Mouse (Mus musculus): Measurements from ENCODE around the gene Art4. TPM values are rescaled to one million over a fixed set of nuclear protein-coding genes. Genes with fewer than 3 reads are reported as not detected.

Gene Art4
- total RNA-seq, 2 experiments from 2014 or later, result not detected

GRCm38 (mm10) chr6:136827881-136828561 lies 29.5 kb downstream of the Art4 start, which contains the start of gene Wbp11:
TSS of gene Wbp11 (minus strand) at chr6:136828233.
- DNase-seq (ENCODE audit: low spot score in 2 of 2), result peak; percentile 95 to 97

- DNase-seq (ENCODE audit: low spot score in 2 of 2), result no peak
Observed at GRCm38 (mm10) chr6:136827516-136827880, 30.0 kb downstream of the Art4 start, which contains the start of gene BC049715. TSS of gene BC049715 (plus strand) at chr6:136827626.

DNA sequence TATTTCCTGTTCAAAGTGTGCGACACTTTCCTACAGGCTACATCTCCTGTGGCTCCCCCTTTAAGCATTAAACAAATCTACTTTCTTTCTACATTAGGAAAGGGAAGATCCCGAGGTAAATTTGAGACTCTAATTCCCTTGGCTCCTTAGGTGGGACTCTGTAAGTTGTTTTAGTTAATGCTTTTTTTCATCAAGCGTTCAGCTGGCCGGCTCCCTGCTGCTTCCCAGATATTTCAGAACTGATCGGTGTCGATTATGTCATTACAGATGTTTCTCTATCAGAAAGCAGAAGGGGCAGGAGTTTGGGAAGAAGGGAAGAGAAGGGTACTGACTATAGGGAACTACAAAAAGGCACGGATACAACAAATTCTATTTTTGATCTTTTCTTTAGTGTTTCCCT lies 30.4 kb downstream of the Art4 start:
- no peak for DNase-seq (ENCODE audit: low spot score in 2 of 2)

DNA sequence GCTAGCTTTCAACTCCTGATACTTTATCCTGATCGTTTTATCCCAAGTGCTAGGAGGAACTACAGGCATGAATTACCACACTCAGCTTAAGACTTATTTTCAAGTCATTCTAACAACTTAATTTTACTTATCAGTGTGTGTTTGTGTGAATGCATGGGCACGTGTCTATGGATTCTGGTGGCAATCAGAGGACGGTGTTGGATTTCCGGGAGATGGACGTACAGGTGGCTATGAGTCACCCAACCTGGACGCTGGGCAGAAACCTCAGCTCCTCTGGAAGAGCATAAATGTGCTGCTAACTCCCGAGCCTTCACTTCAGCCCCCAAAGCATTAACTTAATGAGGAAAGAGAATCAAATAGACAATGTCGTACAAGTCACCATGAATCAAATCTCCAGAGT lies 32.5 kb downstream of the Art4 start:
- no peak for DNase-seq (ENCODE audit: low spot score in 2 of 2)

- DNase-seq (ENCODE audit: low spot score in 2 of 2), result no peak
Observed at GRCm38 (mm10) chr6:136821086-136821485, 36.4 kb downstream of the Art4 start.

DNA sequence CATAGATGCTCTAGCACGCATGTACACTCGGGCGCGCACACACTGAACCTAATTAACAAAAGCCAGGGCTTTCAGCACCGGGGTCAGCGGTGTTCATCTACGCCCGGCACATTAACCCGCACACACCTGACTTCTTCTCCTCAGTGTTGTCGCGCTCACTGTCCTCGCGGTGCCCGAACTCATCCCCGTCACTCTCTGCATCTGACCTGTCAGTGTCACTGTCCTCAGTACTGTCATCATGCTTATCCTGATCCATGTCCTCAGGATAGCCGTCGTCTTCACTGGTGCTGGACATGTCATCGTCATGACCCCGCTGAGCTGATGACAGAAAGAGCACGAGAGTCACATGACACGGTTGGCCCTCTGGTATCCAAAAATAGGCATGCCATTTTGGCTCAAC lies 37.2 kb downstream of the Art4 start:
- DNase-seq (ENCODE audit: low spot score in 2 of 2), result no peak

DNA sequence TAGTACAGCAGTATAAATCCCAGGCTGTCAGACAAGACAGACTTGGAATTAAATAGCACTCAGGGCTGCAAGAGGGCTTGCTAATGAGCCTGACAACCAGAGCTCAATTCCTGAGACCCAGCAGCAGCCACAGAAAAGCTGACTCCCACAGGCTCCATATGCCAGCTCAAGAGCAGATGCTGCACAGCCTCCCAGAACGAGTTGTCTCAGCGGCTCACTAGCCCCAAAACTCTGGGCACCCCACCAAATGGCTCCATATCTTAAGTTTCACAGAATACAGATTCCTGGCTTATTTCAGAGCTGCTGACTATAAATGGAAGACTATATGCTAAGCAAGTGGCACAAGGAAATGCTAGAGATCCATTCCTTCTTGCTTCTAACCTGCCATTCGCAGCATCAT lies 40.0 kb downstream of the Art4 start:
- peak; percentile 88 to 89 for DNase-seq (ENCODE audit: low spot score in 2 of 2)

GRCm38 (mm10) chr6:136816826-136817225 lies 40.7 kb downstream of the Art4 start:
- no peak for DNase-seq (ENCODE audit: low spot score in 2 of 2)

DNA sequence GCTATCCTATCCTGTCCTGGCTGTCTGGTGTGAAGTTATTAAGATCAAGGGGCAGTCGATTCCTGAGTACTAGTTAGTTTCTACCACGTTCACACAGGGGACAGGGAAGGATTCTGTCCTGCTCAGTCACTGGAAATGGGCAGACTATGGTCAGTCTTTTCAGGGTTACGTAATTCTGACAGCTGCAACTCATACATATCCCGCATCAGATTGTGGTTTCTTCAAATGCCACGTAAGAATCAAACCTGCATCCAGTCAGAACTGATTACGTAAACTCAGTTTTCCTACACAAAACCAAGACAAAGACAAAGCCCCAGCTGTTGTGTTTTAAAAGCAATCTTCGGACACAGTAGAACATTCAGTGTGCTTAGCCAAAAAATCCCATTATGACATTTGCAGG lies 42.2 kb downstream of the Art4 start:
- DNase-seq (ENCODE audit: low spot score in 2 of 2), result no peak

DNA sequence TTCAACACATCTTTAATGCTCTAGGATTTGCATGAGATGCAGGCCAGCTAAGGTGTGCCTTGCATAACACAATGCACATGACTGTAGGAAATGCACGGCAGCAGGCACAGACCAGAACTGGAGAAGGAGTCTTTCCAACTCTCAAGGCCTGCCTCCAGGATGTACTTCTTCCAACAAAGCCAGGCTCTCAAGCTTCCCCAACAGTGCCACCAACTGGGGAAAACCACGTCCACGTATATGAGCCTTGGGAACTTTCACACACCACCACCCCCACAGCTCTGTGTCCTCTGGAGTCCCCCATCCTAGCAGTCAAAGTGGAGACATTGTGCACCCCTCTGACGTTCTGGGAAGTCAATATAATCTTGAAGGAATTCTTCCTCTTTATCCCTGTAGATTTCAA lies 44.4 kb downstream of the Art4 start:
- DNase-seq (ENCODE audit: low spot score in 2 of 2), result peak in 1 of 2 experiments; percentile 38

DNA sequence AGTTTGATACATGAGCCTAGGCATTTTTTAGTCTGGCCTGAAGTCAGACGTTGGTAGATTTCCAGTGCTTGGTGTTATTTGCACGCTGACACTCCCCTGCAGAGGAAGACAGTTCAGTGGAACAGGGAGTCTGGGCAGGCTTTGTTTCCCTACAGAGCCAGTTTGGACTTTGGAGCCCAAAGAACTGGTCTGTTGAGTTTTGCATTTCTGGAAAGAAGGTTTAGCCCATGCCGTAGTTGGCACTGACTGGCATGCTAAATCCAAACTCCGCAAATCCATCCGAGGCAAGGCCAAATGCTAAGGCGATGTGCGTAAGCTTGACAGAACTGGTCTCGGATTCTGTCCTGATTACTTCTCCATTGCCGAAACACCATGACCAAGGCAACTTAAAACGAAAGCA lies 46.3 kb downstream of the Art4 start:
- no peak for DNase-seq (ENCODE audit: low spot score in 2 of 2)

GRCm38 (mm10) chr6:136809673-136810072 lies 47.9 kb downstream of the Art4 start:
- no peak for DNase-seq (ENCODE audit: low spot score in 2 of 2)

DNA sequence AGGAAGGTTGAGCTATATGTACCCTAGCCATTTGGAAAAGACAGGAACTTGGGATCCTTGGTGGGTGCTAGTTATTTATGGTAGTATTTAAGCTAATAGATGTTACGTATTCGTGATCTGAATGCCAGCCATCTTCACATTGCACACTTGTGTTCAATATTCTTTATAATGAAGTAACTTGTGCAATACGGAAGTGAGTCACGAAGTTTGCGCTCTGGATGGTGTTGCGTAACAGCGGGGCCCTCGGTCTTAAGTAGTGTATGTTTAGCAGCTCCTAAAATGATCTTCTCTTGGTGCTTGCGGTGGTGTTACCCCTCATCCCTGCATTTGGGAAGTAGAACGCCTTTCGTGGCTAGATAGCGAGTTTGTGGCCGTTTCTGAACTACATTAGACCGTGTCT lies 48.5 kb downstream of the Art4 start:
- DNase-seq (ENCODE audit: low spot score in 2 of 2), result no peak

- DNase-seq (ENCODE audit: low spot score in 2 of 2), result peak; percentile 45 to 57
Observed at GRCm38 (mm10) chr6:136808631-136809046, 48.9 kb downstream of the Art4 start.

GRCm38 (mm10) chr6:136808014-136808417 lies 49.5 kb downstream of the Art4 start, which contains the start of gene H2afj:
TSS of gene H2afj (plus strand) at chr6:136808244.
- DNase-seq (ENCODE audit: low spot score in 2 of 2), result peak; percentile 97 to 98

DNA sequence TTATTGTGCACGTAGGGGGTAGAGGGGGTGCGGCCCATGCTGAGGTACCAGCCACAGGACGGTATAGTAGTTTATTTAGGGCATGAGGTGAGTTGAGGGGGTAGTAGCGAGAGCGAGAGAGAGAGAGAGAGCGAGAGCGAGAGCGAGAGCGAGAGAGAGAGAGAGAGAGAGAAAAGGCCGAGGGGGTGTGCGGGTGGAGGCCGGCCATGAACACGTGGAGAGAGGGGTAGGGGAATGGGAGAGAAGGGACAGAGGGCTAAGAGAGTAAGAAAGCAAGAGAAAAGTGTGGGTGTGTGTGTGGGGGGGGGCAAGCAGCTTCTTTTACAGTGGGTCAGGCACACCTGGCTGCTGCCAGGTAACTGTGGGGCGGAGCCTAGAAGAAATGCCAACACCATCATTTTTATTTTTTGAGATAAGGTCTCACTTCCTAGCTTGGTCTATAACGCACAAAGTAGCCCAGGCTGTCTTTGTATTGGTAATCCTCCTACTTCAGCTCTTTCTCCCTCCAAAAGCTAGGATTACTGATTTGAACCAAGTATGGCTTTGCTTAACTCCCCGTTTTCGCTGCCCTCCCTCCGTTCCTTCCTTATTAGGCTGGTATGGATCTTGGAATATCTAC lies 50.0 kb downstream of the Art4 start:
- no peak for DNase-seq (ENCODE audit: low spot score in 2 of 2)

GRCm38 (mm10) chr6:136806819-136807218 lies 50.7 kb downstream of the Art4 start:
- DNase-seq (ENCODE audit: low spot score in 2 of 2), result no peak

GRCm38 (mm10) chr6:136805409-136805775 lies 52.1 kb downstream of the Art4 start:
- DNase-seq (ENCODE audit: low spot score in 2 of 2), result no peak

DNA sequence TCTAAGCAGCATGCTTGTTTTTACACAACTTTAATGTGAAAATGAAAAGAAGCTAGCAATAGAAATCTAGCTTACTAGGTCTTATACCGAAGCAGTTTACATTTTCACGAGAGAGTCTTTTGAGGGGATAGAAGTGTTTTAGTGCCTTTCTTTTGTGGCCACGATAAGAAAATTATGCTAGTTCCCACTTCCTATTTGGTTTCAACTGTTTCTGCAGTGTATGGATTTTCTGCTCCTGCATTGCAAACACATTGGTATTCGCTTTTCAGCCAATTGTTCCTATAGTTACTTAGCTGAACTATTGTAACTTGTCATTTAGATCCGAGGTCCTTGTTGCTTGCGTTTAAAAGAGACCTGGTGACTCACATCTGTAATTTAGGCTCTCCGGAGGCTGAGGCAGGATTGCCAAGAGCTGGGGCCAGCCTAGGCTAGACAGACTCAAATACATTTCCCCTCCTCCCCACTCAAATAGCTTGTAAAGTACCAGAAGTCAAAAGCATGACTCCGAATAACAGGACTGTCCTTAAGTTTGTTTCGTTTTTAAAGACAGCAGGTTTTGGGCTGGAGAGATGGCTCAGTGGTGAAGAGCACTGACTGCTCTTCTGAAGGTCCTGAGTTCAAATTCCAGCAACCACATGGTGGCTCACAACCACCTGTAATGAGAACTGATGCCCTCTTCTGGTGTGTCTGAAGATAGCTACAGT lies 52.7 kb downstream of the Art4 start:
- DNase-seq (ENCODE audit: low spot score in 2 of 2), result no peak

DNA sequence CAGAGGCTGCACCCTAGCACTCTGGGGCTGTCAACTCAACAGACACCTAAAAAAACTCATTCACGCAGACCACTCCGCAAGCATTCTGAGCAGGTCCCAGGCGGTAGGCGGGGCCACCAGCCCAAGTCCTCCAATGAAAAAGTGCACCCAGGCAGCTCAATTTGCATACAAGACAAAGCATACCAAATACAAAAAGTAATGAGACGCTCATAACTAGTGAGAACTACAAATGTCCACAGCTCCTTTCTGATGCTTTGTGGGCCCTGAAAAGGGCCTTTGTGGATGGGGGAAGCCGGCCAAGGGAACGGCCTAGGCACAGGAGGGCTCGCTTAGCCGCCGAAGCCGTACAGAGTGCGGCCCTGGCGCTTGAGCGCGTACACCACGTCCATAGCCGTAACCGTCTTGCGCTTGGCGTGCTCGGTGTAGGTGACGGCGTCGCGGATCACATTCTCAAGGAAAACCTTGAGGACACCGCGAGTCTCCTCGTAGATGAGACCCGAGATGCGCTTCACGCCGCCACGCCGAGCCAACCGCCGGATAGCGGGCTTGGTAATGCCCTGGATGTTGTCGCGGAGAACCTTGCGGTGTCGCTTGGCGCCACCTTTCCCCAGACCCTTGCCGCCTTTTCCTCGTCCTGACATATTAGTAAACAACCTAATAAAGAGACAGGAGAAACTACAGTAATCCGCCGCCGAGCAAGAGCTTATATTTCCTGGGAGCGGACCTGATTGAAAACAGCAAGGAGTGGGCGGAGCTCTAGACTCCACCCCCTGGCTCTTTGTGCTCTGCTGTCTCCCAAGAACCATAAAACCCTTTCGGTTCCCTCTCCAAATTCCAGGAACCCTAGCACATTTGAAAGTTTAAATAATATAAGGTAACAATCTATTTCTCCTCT lies 53.5 kb downstream of the Art4 start, which contains the start of gene Hist4h4:
TSS of gene Hist4h4 (minus strand) at position 677 of the 895 bp plus-strand sequence.
- DNase-seq (ENCODE audit: low spot score in 2 of 2), result peak; percentile 95

GRCm38 (mm10) chr6:136803093-136803738 lies 54.3 kb downstream of the Art4 start:
- no peak for DNase-seq (ENCODE audit: low spot score in 2 of 2)
